8 mouse cellular contexts compared by ENCODE assay signal in genomic region chr1:134063086-134063772, GRCm38 (mm10). TPM values are rescaled to one million over a fixed set of nuclear protein-coding genes. Genes with fewer than 3 reads are reported as not detected.
DNase-seq lines count a peak whose midpoint lies in the region; ATAC-seq and TF ChIP-seq lines count a peak whose summit lies in the region.

No protein-coding gene starts in this region.

- H3K4me1 ChIP-seq in intestine, embryonic 14.5 days (replicated peaks; ENCODE audit: control insufficient read depth, insufficient read depth, low read length), result peaks cover 69% of the 10 kb centered on the region
- peaks cover 65% of the 10 kb centered on the region for H3K4me1 ChIP-seq in limb, embryonic 14.5 days (ENCODE audit: control insufficient read depth, insufficient read depth, low read length)
- peaks cover 48% of the 10 kb centered on the region for H3K4me1 ChIP-seq in midbrain, embryonic 15.5 days
- H3K4me1 ChIP-seq in spleen, adult 2 months (ENCODE audit: control insufficient read depth, insufficient read depth, insufficient read length), result peaks cover 58% of the 10 kb centered on the region

- TF ChIP-seq CTCF in spleen, adult 2 months (IDR thresholded peaks at IDR 0.05; ENCODE audit: extremely low read depth, insufficient read depth, insufficient read length, insufficient replicate concordance), result no peak

- no peaks in the 10 kb centered on the region for H3K9me3 ChIP-seq in intestine, embryonic 14.5 days (ENCODE audit: control insufficient read depth, low read length)
- H3K9me3 ChIP-seq in limb, embryonic 14.5 days (ENCODE audit: control insufficient read depth, low read length), result no peaks in the 10 kb centered on the region
- H3K9me3 ChIP-seq in midbrain, embryonic 15.5 days, result no peaks in the 10 kb centered on the region

- no peaks in the 10 kb centered on the region for H3K27me3 ChIP-seq in intestine, embryonic 14.5 days (replicated peaks; ENCODE audit: control insufficient read depth, insufficient read depth, low read length)
- H3K27me3 ChIP-seq in limb, embryonic 14.5 days (ENCODE audit: control insufficient read depth, insufficient read depth, low read length), result no peaks in the 10 kb centered on the region
- no peaks in the 10 kb centered on the region for H3K27me3 ChIP-seq in midbrain, embryonic 15.5 days (replicated peaks)
- no peaks in the 10 kb centered on the region for H3K27me3 ChIP-seq in spleen, adult 2 months (ENCODE audit: control insufficient read depth, insufficient read depth, low read length)

- peak overlapping the region; percentile 10; the same call in 1 of the 2 replicates for H3K4me3 ChIP-seq in intestine, embryonic 14.5 days (ENCODE audit: low read depth, low read length)
- H3K4me3 ChIP-seq in limb, embryonic 14.5 days (replicated peaks; ENCODE audit: low read length), result peak overlapping the region; percentile 18
- H3K4me3 ChIP-seq in midbrain, embryonic 15.5 days, result no peak overlapping the region
- peak overlapping the region; percentile 48 for H3K4me3 ChIP-seq in spleen, adult 2 months (ENCODE audit: extremely low read depth, insufficient read depth, insufficient read length)

- H3K4me2 ChIP-seq in intestine, embryonic 14.5 days (ENCODE audit: low read length), result peak overlapping the region; percentile 44
- peak overlapping the region; percentile 45 for H3K4me2 ChIP-seq in limb, embryonic 14.5 days (replicated peaks; ENCODE audit: low read depth, low read length, severe bottlenecking)
- H3K4me2 ChIP-seq in midbrain, embryonic 15.5 days, result peak overlapping the region; percentile 25

- peak overlapping the region; percentile 29 for H3K9ac ChIP-seq in intestine, embryonic 14.5 days (ENCODE audit: low read length)
- H3K9ac ChIP-seq in limb, embryonic 14.5 days (ENCODE audit: low read depth, low read length, severe bottlenecking), result peak overlapping the region; percentile 50
- H3K9ac ChIP-seq in midbrain, embryonic 15.5 days, result no peak overlapping the region

- DNase-seq in R1 (ENCODE audit: low read depth, low spot score), result peak; percentile 81
- peak; percentile 81 to 89 for DNase-seq in cerebellum, postnatal 10 days
- DNase-seq in gastrocnemius, postnatal 10 days, result peak; percentile 65
- peak; percentile 72 for DNase-seq in intestine, embryonic 14.5 days (ENCODE audit: low spot score)
- DNase-seq in limb, embryonic 14.5 days (ENCODE audit: low spot score), result peak; percentile 69
- peak; percentile 78 to 89 for DNase-seq in spleen, adult 2 months (ENCODE audit: low read depth in 1 of 2, low spot score in 2 of 2)
- no peak for DNase-seq in frontal cortex, postnatal 25 days (ENCODE audit: low spot score in 2 of 2)

- TF ChIP-seq POLR2A in limb, embryonic 14.5 days (IDR thresholded peaks at IDR 0.05; ENCODE audit: borderline replicate concordance, extremely low read depth, insufficient read depth, insufficient read length), result 0 out of 2 replicates have a peak, but pooled peaks have one; percentile 12
- peak; percentile 59 for TF ChIP-seq POLR2A in spleen, adult 2 months (IDR thresholded peaks at IDR 0.05; ENCODE audit: low read depth, low read length)

- 9% methylated on average over 33 of the region's 33 CpGs for WGBS in intestine, embryonic 14.5 days
- WGBS in limb, embryonic 14.5 days, result 5% methylated on average over 27 of the region's 33 CpGs
- WGBS in midbrain, embryonic 15.5 days, result 1% methylated on average over 33 of the region's 33 CpGs
- WGBS in spleen, adult 2 months, result 4% methylated on average over 33 of the region's 33 CpGs

- ATAC-seq in intestine, embryonic 14.5 days (replicated peaks; ENCODE audit: low FRiP score, low TSS enrichment, low read depth), result no peak
- peak; percentile 24; the same call in 1 of the 2 replicates for ATAC-seq in limb, embryonic 14.5 days (ENCODE audit: low FRiP score, low read depth)
- peak; percentile 65 for ATAC-seq in midbrain, embryonic 15.5 days (replicated peaks)

- H3K36me3 ChIP-seq in intestine, embryonic 14.5 days (ENCODE audit: control insufficient read depth, insufficient read depth, low read length), result no peaks in the 10 kb centered on the region
- no peaks in the 10 kb centered on the region for H3K36me3 ChIP-seq in limb, embryonic 14.5 days (ENCODE audit: control insufficient read depth, insufficient read depth, low read length)
- H3K36me3 ChIP-seq in midbrain, embryonic 15.5 days (replicated peaks), result no peaks in the 10 kb centered on the region
- no peaks in the 10 kb centered on the region for H3K36me3 ChIP-seq in spleen, adult 2 months (ENCODE audit: control insufficient read depth, insufficient read depth, low read length)

- H3K27ac ChIP-seq in intestine, embryonic 14.5 days (ENCODE audit: low read depth), result peak overlapping the region; percentile 97
- H3K27ac ChIP-seq in limb, embryonic 14.5 days (replicated peaks; ENCODE audit: low read depth, low read length), result peak overlapping the region; percentile 95
- peak overlapping the region; percentile 84 for H3K27ac ChIP-seq in midbrain, embryonic 15.5 days
- peak overlapping the region; percentile 99 for H3K27ac ChIP-seq in spleen, adult 2 months (ENCODE audit: insufficient read depth, low read length)

RNA-seq across cellular contexts. Expression of gene Btg2, which starts 15.7 kb away (rescaled TPM):
- total RNA-seq in gastrocnemius, postnatal 10 days (2021), result 10 to 100 TPM; 25.0 to 30.4 TPM
- 32.6 and 34.6 TPM in 2 replicates for polyA plus RNA-seq in intestine, embryonic 14.5 days (2014; fragmentation: Nextera tagmentation; extraction: Ambion mirVana)
- polyA plus RNA-seq in limb, embryonic 14.5 days (2012; rRNA removed), result 18.6 TPM in 2 replicates
- 26.2 and 26.4 TPM in 2 replicates for polyA plus RNA-seq in limb, embryonic 14.5 days (2014; fragmentation: Nextera tagmentation; extraction: Ambion mirVana)
- polyA plus RNA-seq in midbrain, embryonic 15.5 days (2015; fragmentation: Nextera tagmentation; extraction: Ambion mirVana), result 37.2 and 42.2 TPM in 2 replicates
- 115 and 123 TPM in 2 replicates for polyA plus RNA-seq in spleen, adult 2 months (2012; rRNA removed)

RNA-seq across cellular contexts. Expression of gene Fmod, which starts 26.2 kb away (rescaled TPM):
- total RNA-seq in gastrocnemius, postnatal 10 days (2021), result 100 to 1,000 TPM; 214 to 221 TPM
- polyA plus RNA-seq in intestine, embryonic 14.5 days (2014; fragmentation: Nextera tagmentation; extraction: Ambion mirVana), result 8.2 and 10.4 TPM in 2 replicates
- polyA plus RNA-seq in limb, embryonic 14.5 days (2012; rRNA removed), result 86.7 and 105 TPM in 2 replicates
- 75.1 and 79.5 TPM in 2 replicates for polyA plus RNA-seq in limb, embryonic 14.5 days (2014; fragmentation: Nextera tagmentation; extraction: Ambion mirVana)
- polyA plus RNA-seq in midbrain, embryonic 15.5 days (2015; fragmentation: Nextera tagmentation; extraction: Ambion mirVana), result 15.2 and 21.1 TPM in 2 replicates
- polyA plus RNA-seq in spleen, adult 2 months (2012; rRNA removed), result 10.6 and 12.4 TPM in 2 replicates

RNA-seq across cellular contexts. Expression of gene Chit1, which starts 47.8 kb away (rescaled TPM):
- under 1 TPM in 1 of 2 experiments, not detected in 1; 0.16 TPM for total RNA-seq in gastrocnemius, postnatal 10 days (2021)
- not detected in 2 replicates for polyA plus RNA-seq in intestine, embryonic 14.5 days (2014; fragmentation: Nextera tagmentation; extraction: Ambion mirVana)
- polyA plus RNA-seq in limb, embryonic 14.5 days (2012; rRNA removed), result 0.33 TPM in 2 replicates
- polyA plus RNA-seq in limb, embryonic 14.5 days (2014; fragmentation: Nextera tagmentation; extraction: Ambion mirVana), result 0.18 and 0.30 TPM in 2 replicates
- polyA plus RNA-seq in midbrain, embryonic 15.5 days (2015; fragmentation: Nextera tagmentation; extraction: Ambion mirVana), result 0.09 and 0.10 TPM in 2 replicates
- 0.20 TPM in 1 of 2 replicates, not detected in the other for polyA plus RNA-seq in spleen, adult 2 months (2012; rRNA removed)

Comparison
In these comparisons a context has a peak if more than half of its experiments do, and no peak if none do; other contexts are left out.
1. DNase-seq: peak in R1 (single experiment), cerebellum, postnatal 10 days (2 of 2), gastrocnemius, postnatal 10 days (single experiment), intestine, embryonic 14.5 days (single experiment), limb, embryonic 14.5 days (single experiment) and spleen, adult 2 months (2 of 2); none in frontal cortex, postnatal 25 days (0 of 2).
2. Peak in every context shown above with its lines, with median percentiles within 50 percentile points of each other: H3K27ac ChIP-seq and H3K4me2 ChIP-seq.